Mouse (Mus musculus) ovary, postnatal 14 days (tissue): ENCODE results near the gene Unc93a2.
"Not testable (repeated sequence)": the region's sequence is repeated elsewhere in the genome, so short reads cannot be mapped to it uniquely, and the experiment has no call there.

ENCODE experiments used
- DNase-seq: peaks from one replicate; pipeline ENCODE4 v3.0.0; 2022; ENCODE audit warnings: low spot score

Gene Unc93a2

GRCm38 (mm10) chr17:7371879-7372278 lies 13.4 kb downstream of the Unc93a2 start, which contains the start of gene Gm49630:
Gene Gm49630, minus strand, starts transcription at chr17:7371979.
- DNase-seq = not testable (repeated sequence)

- DNase-seq = not testable (repeated sequence)
Observed at GRCm38 (mm10) chr17:7369401-7369800, 15.9 kb downstream of the Unc93a2 start.

DNA sequence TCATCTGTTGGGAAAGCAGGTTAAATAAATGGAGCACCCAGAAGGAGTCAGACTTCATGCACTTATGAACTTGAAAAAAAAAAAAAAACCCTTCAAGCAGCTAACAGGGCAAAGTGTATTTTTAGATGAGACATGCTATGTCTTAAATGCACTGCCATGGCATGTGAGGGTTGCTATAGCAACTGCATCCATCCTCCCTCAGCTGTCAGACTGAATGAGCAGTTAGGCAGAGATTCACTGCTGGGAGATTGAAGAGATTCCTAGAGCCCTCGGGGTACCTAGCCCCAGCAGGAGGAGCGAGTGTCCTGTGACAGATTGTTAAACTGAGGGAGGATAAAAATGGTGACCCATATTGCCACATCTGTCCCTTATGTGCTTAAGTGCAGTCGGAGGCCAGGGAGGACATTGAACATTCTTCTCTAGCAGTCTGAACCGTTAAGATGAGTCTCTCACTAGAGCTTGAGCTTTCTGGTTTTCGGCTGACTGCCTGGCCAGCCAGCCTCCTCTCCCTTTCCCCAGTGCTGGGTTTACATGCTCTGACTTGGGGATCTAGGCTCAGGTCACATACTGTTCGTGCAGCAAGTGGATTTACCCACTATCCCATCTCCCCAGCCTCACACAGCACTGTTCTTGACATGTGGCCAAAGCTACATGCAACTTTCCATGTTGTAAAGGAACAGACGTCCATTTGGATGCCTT lies 18.4 kb downstream of the Unc93a2 start:
- not testable (repeated sequence) for DNase-seq

DNA sequence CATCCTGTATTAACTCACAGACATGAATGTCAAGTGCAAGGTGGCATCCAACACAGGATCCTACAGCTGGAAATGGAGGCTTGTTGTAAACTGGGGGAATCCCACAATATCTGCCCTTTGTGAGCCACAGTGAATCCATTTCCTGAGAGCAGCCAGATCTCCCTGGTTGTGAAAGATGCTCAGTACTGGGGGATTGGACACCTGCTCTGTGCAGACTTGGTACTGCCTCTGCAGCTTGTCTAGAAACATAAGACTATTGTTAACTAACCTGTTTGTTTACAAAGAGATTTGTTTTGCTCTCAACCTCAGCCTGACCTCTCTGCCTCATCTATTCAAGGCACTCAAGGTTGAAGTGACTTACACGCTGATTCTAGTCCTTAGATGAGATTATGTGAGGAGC lies 19.0 kb downstream of the Unc93a2 start:
- not testable (repeated sequence) for DNase-seq

GRCm38 (mm10) chr17:7365615-7366014 lies 19.6 kb downstream of the Unc93a2 start:
- not testable (repeated sequence) for DNase-seq

DNA sequence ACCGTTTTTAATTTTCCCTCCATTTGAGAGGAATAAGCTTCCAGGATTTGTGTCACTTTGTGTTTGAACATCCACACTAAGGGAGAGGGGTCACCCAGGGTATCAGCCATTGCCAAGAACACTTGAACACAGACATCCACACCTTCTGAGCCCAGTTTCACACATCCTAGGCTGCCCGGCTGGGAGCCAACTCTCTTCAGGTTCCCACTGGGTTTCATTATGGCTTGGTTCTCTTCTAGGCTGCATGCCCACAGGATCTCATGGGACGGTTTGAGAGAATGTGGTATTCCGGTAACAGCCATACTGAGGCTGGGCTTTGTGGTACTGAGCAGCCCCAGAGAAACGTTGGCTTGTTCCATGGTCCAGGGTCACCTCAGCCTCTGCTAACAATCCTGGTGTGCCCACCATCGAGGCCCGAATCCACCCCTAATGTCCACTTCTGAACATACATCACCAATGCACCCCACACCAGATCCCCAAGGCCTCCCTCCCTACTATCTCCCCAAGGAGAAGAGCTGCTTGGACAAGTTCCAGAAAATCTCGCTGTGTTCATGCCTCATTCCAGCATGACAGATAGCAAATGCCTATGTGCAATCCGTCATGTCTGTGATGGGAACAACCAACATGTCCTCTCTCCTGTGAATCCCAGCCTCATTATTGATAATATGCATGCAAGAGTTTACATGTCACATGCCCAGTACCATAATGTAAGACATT lies 24.4 kb downstream of the Unc93a2 start:
- DNase-seq = not testable (repeated sequence)

DNA sequence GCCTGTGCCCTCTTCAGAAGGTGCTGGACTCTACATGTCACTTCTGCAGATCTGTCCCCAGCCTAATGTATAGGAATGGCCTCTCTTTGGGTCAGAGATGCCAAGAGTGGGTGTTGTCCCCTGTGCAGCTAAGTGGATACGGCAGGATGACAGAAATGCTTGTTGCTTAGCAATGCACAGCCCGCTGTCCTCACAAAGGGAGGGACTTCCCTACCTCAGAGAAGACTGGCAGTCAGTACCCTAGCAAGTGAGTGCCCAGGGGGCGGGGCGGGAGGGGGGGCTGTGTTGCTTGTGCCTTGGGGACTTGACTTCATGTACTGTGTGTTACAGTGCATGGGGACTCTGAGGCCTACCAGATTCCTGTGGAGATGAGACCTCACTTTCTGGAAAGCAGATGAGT lies 25.5 kb downstream of the Unc93a2 start:
- DNase-seq = not testable (repeated sequence)

DNA sequence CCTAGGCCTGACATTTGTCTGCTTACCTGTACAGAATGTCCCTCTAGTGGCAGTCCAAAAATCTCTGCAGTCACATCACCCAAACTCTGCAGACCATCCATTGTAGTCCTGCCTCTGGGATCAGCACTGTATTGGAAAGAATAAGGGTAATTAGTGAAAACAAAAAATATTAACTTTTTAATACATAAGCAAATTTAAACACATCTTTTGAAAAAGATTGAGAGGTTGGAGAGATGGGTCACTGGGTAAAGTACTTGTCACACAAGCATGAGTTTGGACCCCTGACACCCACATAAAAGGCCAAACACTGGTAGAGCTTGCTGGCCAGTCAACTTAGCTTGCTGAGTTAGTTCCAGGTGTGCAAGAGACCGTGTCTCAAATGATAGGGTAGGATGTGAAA lies 32.7 kb downstream of the Unc93a2 start, which contains the start of gene Ttll2:
Ttll2 (minus strand) TSS at position 101 of the 400 bp plus-strand sequence.
- not testable (repeated sequence) for DNase-seq

GRCm38 (mm10) chr17:7348765-7349164 lies 36.5 kb downstream of the Unc93a2 start:
- not testable (repeated sequence) for DNase-seq

DNA sequence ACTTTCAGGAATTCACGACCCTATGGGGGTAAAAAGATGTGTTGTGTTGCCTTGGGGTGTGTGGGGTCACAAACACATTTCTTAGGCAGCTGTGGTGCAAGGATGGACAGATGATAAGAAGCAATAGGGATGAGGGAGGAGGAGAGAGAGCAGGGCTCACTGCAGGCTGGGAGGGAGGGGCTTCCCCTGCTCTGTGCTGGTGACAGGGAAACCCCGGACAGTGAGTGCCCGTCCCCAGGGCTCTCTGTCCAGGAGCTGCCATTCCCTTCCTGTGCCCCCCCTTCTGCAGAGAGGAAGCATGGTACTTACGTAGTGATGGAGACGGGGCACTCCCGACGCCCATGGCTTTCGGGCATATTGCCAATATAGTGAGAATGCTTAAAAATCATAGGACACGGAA lies 47.9 kb downstream of the Unc93a2 start:
- not testable (repeated sequence) for DNase-seq

- DNase-seq = not testable (repeated sequence)
Observed at GRCm38 (mm10) chr17:7332745-7333144, 52.5 kb downstream of the Unc93a2 start.

- DNase-seq = not testable (repeated sequence)
Observed at GRCm38 (mm10) chr17:7326415-7326814, 58.8 kb downstream of the Unc93a2 start.

DNA sequence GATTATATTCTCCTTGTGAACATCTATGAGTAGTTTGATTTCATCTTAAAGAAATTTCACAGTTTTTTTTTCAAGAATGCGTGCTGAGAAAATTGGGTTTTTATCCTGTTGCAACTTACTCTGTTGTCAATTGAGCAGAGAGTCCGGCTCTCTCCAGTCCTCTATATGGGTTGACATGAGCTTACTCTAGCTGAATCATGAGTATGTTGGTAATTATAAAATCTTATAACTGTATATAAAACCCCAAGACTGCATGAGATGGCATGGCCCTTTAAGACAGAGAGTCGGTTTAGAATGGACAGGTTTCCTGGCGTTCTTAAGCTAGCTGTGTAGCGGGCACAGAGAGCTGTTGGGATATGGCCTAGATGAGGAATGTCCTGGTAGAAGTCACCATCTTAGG lies 60.9 kb downstream of the Unc93a2 start, which contains the start of gene Tcp10a:
Tcp10a (plus strand) TSS at position 301 of the 400 bp plus-strand sequence.
- DNase-seq = not testable (repeated sequence)

- not testable (repeated sequence) for DNase-seq
Observed at GRCm38 (mm10) chr17:7319789-7320188, 65.5 kb downstream of the Unc93a2 start.

- DNase-seq = not testable (repeated sequence)
Observed at GRCm38 (mm10) chr17:7315693-7316382, 69.4 kb downstream of the Unc93a2 start.
